10 mouse cellular contexts compared by ENCODE assay signal in the genomic region with DNA sequence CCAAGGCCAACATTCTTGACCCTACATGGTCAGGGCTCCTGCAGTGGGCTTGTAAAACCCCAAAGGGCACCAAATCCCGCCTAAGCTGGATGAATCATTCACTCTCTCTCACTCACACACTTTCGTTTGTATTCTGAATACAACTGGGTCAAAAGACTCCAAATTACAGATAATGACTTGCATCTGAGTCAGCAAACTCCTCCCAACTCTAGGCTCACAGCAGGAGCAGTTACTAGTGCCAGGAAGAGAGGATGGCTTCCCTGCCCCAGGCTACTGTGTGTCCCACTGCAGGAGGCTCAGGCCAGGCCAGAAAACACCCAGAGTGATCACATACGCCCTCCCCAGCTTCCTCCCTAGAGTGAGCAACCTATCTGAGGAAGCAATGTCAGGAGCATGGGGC. TPM values are rescaled to one million over a fixed set of nuclear protein-coding genes. Genes with fewer than 3 reads are reported as not detected.
DNase-seq lines count a peak whose midpoint lies in the region; ATAC-seq and TF ChIP-seq lines count a peak whose summit lies in the region.
"Had no signal": no experiment of that assay in that cellular context is flagged by ENCODE, and none has a peak within 500 bp of the region (broad histone marks: within the 10 kb centered on the region; RNA-seq: fewer than 3 reads in every experiment).

No protein-coding gene starts in this region.

- H3K9ac ChIP-seq in ES-Bruce4 (ENCODE audit: low read depth, poor library complexity, severe bottlenecking) = no peak overlapping the region
- no peak overlapping the region for H3K9ac ChIP-seq in embryonic facial prominence, embryonic 11.5 days (replicated peaks; ENCODE audit: low read length)
- H3K9ac ChIP-seq: stomach, embryonic 15.5 days had no signal

- H3K27ac ChIP-seq in ES-Bruce4 (ENCODE audit: insufficient read depth, low read length) = peak overlapping the region; percentile 66
- no peak overlapping the region for H3K27ac ChIP-seq in embryonic facial prominence, embryonic 11.5 days (replicated peaks; ENCODE audit: low read depth, low read length)
- H3K27ac ChIP-seq: stomach, embryonic 15.5 days had no signal

- no peaks in the 10 kb centered on the region for H3K27me3 ChIP-seq in ES-Bruce4 (ENCODE audit: control insufficient read depth, insufficient read depth, low read length, poor library complexity, severe bottlenecking)
- no peaks in the 10 kb centered on the region for H3K27me3 ChIP-seq in embryonic facial prominence, embryonic 11.5 days (ENCODE audit: control insufficient read depth, insufficient read depth, low read length)
- H3K27me3 ChIP-seq: stomach, embryonic 15.5 days had no signal

- DNase-seq in kidney, adult 11 months = peak; percentile 27
- DNase-seq in kidney, postnatal 14 days = no peak
- DNase-seq in ZHBTc4 (ENCODE audit: low read depth, low spot score) = peak; percentile 92
- peak; percentile 23 for DNase-seq in embryonic facial prominence, embryonic 11.5 days (ENCODE audit: low spot score)
- no peak for DNase-seq in ovary, postnatal 10 days (ENCODE audit: low spot score)
- no peak for DNase-seq in spleen, postnatal 10 days (ENCODE audit: low spot score in 2 of 2)
- no peak for DNase-seq in frontal cortex, postnatal 10 days (ENCODE audit: low spot score in 2 of 2)
- DNase-seq: gastrocnemius, postnatal 25 days had no signal

- no peak for TF ChIP-seq CTCF in ES-Bruce4 (IDR thresholded peaks at IDR 0.05; ENCODE audit: low read depth, low read length)

- peaks cover 2% of the 10 kb centered on the region for H3K4me1 ChIP-seq in ES-Bruce4 (ENCODE audit: control insufficient read depth, insufficient read depth, low read length)
- H3K4me1 ChIP-seq in embryonic facial prominence, embryonic 11.5 days (ENCODE audit: control insufficient read depth, insufficient read depth, low read length) = no peaks in the 10 kb centered on the region

- no peak for TF ChIP-seq EP300 in ES-Bruce4 (IDR thresholded peaks at IDR 0.05; ENCODE audit: insufficient read depth, low read depth, low read length)

- no peaks in the 10 kb centered on the region; the same call in 1 of the 2 replicates for H3K9me3 ChIP-seq in ES-Bruce4 (replicated peaks; ENCODE audit: control insufficient read depth, insufficient read depth, low read length, poor library complexity, severe bottlenecking)
- H3K9me3 ChIP-seq in embryonic facial prominence, embryonic 11.5 days (replicated peaks; ENCODE audit: control insufficient read depth, low read length) = no peaks in the 10 kb centered on the region
- H3K9me3 ChIP-seq: stomach, embryonic 15.5 days had no signal

- H3K4me2 ChIP-seq in embryonic facial prominence, embryonic 11.5 days (ENCODE audit: low read depth, low read length) = no peak overlapping the region; the same call in 1 of the 2 replicates
- H3K4me2 ChIP-seq: stomach, embryonic 15.5 days had no signal

- H3K36me3 ChIP-seq in ES-Bruce4 (ENCODE audit: control insufficient read depth, insufficient read depth, low read length, poor library complexity, severe bottlenecking) = peaks cover 24% of the 10 kb centered on the region
- H3K36me3 ChIP-seq in embryonic facial prominence, embryonic 11.5 days (replicated peaks; ENCODE audit: control insufficient read depth, insufficient read depth, low read depth, low read length) = no peaks in the 10 kb centered on the region; the same call in none of the 2 replicates

- no peak for TF ChIP-seq POLR2A in ES-Bruce4 (IDR thresholded peaks at IDR 0.05; ENCODE audit: insufficient read depth, low read length)

- ATAC-seq in embryonic facial prominence, embryonic 11.5 days (replicated peaks; ENCODE audit: insufficient number of reproducible peaks, low FRiP score, low TSS enrichment, low read depth) = no peak

- WGBS in embryonic facial prominence, embryonic 11.5 days = 29% methylated on average over 3 of the region's 3 CpGs

- H3K4me3 ChIP-seq in ES-Bruce4 (ENCODE audit: low read depth, low read length) = no peak overlapping the region
- no peak overlapping the region for H3K4me3 ChIP-seq in embryonic facial prominence, embryonic 11.5 days (ENCODE audit: low read depth, low read length)
- H3K4me3 ChIP-seq: stomach, embryonic 15.5 days had no signal

RNA-seq across cellular contexts. Expression of a gene that starts 9.1 kb away (rescaled TPM):
- polyA plus RNA-seq in ES-Bruce4 (2011; ENCODE audit: insufficient read depth, insufficient read length, low read depth, missing spikeins) = 73.0 and 79.0 TPM in 2 replicates
- 227 and 231 TPM in 2 replicates for polyA plus RNA-seq in embryonic facial prominence, embryonic 11.5 days (2014; fragmentation: Nextera tagmentation; extraction: Ambion mirVana)

RNA-seq across cellular contexts. Expression of a gene that starts 51.0 kb away (rescaled TPM):
- polyA plus RNA-seq in ES-Bruce4 (2011; ENCODE audit: insufficient read depth, insufficient read length, low read depth, missing spikeins) = not detected in 2 replicates
- polyA plus RNA-seq in embryonic facial prominence, embryonic 11.5 days (2014; fragmentation: Nextera tagmentation; extraction: Ambion mirVana) = 0.33 and 0.46 TPM in 2 replicates

Comparison
In these comparisons a context has a peak if more than half of its experiments do, and no peak if none do; other contexts are left out.
1. DNase-seq: peak in kidney, adult 11 months (single experiment), ZHBTc4 (single experiment) and embryonic facial prominence, embryonic 11.5 days (single experiment); none in kidney, postnatal 14 days (single experiment), ovary, postnatal 10 days (single experiment), spleen, postnatal 10 days (0 of 2) and frontal cortex, postnatal 10 days (0 of 2).